Mouse (Mus musculus) embryonic fibroblast, embryonic 13.5 days (primary cell): ENCODE data around the gene Araf.

ENCODE experiments used
- CTCF ChIP-seq: IDR thresholded peaks from 2 replicates; pipeline ENCODE4 v1.5.1; 2011; ENCODE audit warnings: mild to moderate bottlenecking, control low read depth, low read length, moderate library complexity, borderline replicate concordance; ENCODE audit not compliant: insufficient read depth
- POLR2A ChIP-seq: IDR thresholded peaks from 2 replicates; pipeline ENCODE4 v1.6.1; 2011; ENCODE audit warnings: low read depth, mild to moderate bottlenecking, control low read depth, low read length, moderate library complexity

DNA sequence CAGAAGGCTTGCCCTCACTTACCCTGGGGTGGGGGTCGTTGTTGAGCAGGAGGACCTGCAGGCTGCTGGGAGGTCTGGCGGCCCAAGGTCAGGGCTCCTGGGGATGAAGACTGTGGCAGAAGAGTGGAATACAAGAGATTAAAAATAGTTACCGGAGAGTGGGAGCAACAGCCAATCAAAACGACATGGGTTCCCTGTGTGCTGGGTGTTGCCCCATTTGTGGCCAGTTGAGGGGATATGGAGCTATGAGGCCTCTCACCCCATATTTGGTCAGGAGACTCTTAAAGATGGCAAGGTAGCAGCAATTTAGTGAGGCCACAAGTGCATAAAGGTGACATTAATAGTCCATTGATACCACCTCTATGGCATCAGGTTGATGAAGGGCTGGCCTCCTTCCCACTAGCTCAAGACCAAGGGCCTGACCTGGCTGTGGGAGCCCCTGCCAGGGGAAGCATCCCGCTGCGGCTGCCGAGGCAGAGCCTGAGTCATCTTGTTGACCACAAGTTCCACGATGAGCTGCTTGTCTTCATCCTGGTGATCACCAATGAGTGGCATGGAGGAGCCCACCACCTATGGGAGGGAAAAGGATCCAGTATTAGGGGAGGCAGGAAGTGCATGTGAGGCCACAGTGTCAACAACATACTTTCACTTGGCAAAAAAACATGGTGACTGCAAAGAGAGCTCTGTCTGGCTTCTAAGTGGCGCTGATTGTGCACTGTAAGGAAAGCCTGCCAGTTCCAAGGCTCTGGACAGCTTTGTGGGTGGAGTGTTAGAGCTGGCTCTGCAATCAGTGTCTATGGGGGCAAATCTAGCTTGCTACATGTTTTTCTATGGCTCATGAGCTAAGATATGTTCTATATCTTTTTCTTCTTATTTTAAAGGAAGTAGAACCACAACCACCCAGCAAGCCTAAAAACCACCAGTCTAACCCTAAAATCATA is 65.8 kb downstream of the Araf start:
- TF ChIP-seq CTCF = no peak
- no peak for TF ChIP-seq POLR2A
